Mouse (Mus musculus) left cerebral cortex, adult 18-20 months (tissue): ENCODE measurements around the gene Dgkz. TPM values are rescaled to one million over a fixed set of nuclear protein-coding genes. Genes with fewer than 3 reads are reported as not detected.
A peak's percentile ranks its signal among the peaks of the same experiment; 100 is the strongest.

Experiments used
- DNase-seq, 2 experiments: peaks; one replicate each; pipeline ENCODE4 v3.0.0; 2021 to 2022; ENCODE audit warnings: low spot score in 2 of 2, mixed read lengths in 1 of 2
- total RNA-seq, 2 experiments: library from RNA; stranded (reverse); gene quantifications; 2 replicates each; pipeline ENCODE4 v1.2.3; 2021

Gene Dgkz
- total RNA-seq, 2 experiments from 2014 or later = 491 to 526 TPM

GRCm38 (mm10) chr2:91939303-91939935 lies 36.2 kb downstream of the Dgkz start:
- DNase-seq = peak in 1 of 2 experiments; percentile 55

- peak in 1 of 2 experiments; percentile 62 for DNase-seq
Measured at GRCm38 (mm10) chr2:91936154-91936553, 39.5 kb downstream of the Dgkz start.

GRCm38 (mm10) chr2:91934826-91935525 lies 40.7 kb downstream of the Dgkz start:
- no peak for DNase-seq

- DNase-seq = no peak
Measured at GRCm38 (mm10) chr2:91934016-91934415, 41.6 kb downstream of the Dgkz start.

- DNase-seq = no peak
Measured at GRCm38 (mm10) chr2:91933471-91933870, 42.2 kb downstream of the Dgkz start.

- DNase-seq = no peak
Measured at GRCm38 (mm10) chr2:91932737-91933350, 42.8 kb downstream of the Dgkz start.

- DNase-seq = no peak
Measured at GRCm38 (mm10) chr2:91932160-91932711, 43.4 kb downstream of the Dgkz start, which contains the start of gene Mdk. TSS of gene Mdk (minus strand) at chr2:91932297.

GRCm38 (mm10) chr2:91931328-91932159 lies 44.1 kb downstream of the Dgkz start:
- no peak for DNase-seq

GRCm38 (mm10) chr2:91930761-91931291 lies 44.8 kb downstream of the Dgkz start:
- DNase-seq = no peak

- peak in 1 of 2 experiments; percentile 77 for DNase-seq
Measured at GRCm38 (mm10) chr2:91929936-91930335, 45.7 kb downstream of the Dgkz start.

- DNase-seq = no peak
Measured at GRCm38 (mm10) chr2:91929455-91929854, 46.2 kb downstream of the Dgkz start.

GRCm38 (mm10) chr2:91928534-91929350 lies 46.9 kb downstream of the Dgkz start:
- DNase-seq = no peak

GRCm38 (mm10) chr2:91927826-91928533 lies 47.7 kb downstream of the Dgkz start:
- DNase-seq = peak; percentile 88 to 91

GRCm38 (mm10) chr2:91926949-91927348 lies 48.7 kb downstream of the Dgkz start, which contains the start of gene Chrm4:
TSS of gene Chrm4 (plus strand) at chr2:91927249.
- no peak for DNase-seq

- DNase-seq = peak; percentile 76 to 84
Measured at GRCm38 (mm10) chr2:91925442-91925841, 50.2 kb downstream of the Dgkz start.

- no peak for DNase-seq
Measured at GRCm38 (mm10) chr2:91924726-91925125, 50.9 kb downstream of the Dgkz start.

GRCm38 (mm10) chr2:91923415-91924337 lies 52.0 kb downstream of the Dgkz start:
- peak in 1 of 2 experiments; percentile 75 for DNase-seq
